Mouse (Mus musculus) Patski (cell line): ENCODE measurements around the gene Ptprm. TPM values are rescaled to one million over a fixed set of nuclear protein-coding genes. Genes with fewer than 3 reads are reported as not detected.

Source experiments
- ATAC-seq: fragments of 100-300 bp; one replicate; pipeline ENCODE4 v1.8.0; 2021
- CTCF ChIA-PET: fragments of 350-600 bp; sonication (Branson Sonifier 250); formaldehyde crosslinking; loops from one replicate; lab custom pipeline; 2022; ENCODE audit warnings: inconsistent platforms; lab: Charles Lee
- POLR2A ChIA-PET: fragments of 350-600 bp; sonication (Branson Sonifier 250); formaldehyde crosslinking; loops from one replicate; lab custom pipeline; 2022; ENCODE audit warnings: antibody characterized with exemption, inconsistent platforms; lab: Charles Lee
- DNase-seq: peaks from one replicate; pipeline ENCODE4 v3.0.0-alpha.2; 2011; ENCODE audit warnings: low read depth, low spot score
- H3K27me3 ChIP-seq: fragments of 371-371 bp; one replicate; pipeline ENCODE4 v1.5.1; 2021
- CTCF ChIP-seq: fragments of 100-300 bp; IDR thresholded peaks from one replicate; pipeline ENCODE4 v1.5.1; 2021
- in situ Hi-C: fragments of 300-500 bp; cut with MboI; formaldehyde crosslinking; loops from 3 replicates; pipeline ENCODE4 v1.11.1; 2018; ENCODE audit warnings: low pct_unique_long_range_greater_than_20kb, mixed read lengths
- polyA plus RNA-seq: library from polyadenylated mRNA; unstranded; gene quantifications from one replicate; pipeline ENCODE4 v1.2.3, GENCODE M21; 2021

Ptprm gene
- polyA plus RNA-seq, 1 experiment from 2014 or later = 43.7 TPM

DNA sequence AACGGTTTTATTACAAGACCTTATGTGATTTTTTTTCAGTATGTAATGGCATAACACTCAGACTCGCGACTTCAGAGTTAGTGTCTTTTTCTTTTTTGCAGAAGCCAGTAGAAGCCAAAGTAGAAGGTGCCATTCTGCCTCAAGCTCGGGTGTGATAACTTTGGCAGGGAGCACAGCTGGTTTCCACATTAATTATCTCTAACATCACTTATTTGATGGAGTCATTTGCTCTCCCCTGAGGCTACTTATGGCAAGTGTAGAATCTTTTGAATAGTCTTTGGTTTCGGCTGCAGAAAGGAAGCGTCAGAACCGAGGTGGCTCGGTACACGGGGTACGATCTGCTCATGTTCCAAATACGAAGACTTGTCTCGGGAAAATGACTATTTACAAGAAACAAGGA lies 620.7 kb downstream of the Ptprm start:
- no peaks in the 10 kb centered on the region for H3K27me3 ChIP-seq
- in situ Hi-C loops = no loop called here
- ATAC-seq = no peak
- ChIA-PET POLR2A (interaction anchor here (0.6 kb wide), 1 partner anchor 10 kb away, joined by 7 read pairs; no protein-coding TSS in a partner anchor), CTCF (no interaction called here)
- no peak for DNase-seq
- TF ChIP-seq CTCF = no peak

- in situ Hi-C loops = no loop called here
- ATAC-seq (no peak), DNase-seq (no peak)
- no peak for TF ChIP-seq CTCF
- H3K27me3 ChIP-seq = no peaks in the 10 kb centered on the region
- ChIA-PET CTCF (no interaction called here), POLR2A (no interaction called here)
These were observed 624.3 kb downstream of the Ptprm start for GRCm38 (mm10) chr17:66729979-66730378.

DNA sequence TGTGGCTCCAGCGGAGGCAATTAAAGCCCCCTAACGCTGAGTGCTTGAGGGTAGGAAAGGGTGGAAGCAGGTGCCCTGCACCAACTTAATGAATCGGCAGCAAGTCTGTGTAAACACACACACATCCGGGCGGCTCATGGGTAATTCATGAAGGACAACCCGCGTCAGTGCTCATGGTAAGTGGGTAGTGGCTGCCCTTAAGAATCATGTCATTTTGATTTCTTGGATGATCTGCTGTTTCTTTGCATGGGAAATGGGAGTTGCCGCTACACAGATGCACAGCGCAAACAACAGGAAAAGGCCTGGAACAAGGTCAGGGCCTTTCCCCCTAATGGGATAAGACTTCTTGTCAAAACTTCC lies 633.3 kb downstream of the Ptprm start:
- ChIA-PET POLR2A (no interaction called here), CTCF (interaction anchor here (1.1 kb wide), 1 partner anchor 15 kb away, joined by 3 read pairs; no protein-coding TSS in a partner anchor)
- in situ Hi-C loops = no loop called here
- TF ChIP-seq CTCF = no peak
- DNase-seq (no peak), ATAC-seq (no peak)
- no peaks in the 10 kb centered on the region for H3K27me3 ChIP-seq

DNA sequence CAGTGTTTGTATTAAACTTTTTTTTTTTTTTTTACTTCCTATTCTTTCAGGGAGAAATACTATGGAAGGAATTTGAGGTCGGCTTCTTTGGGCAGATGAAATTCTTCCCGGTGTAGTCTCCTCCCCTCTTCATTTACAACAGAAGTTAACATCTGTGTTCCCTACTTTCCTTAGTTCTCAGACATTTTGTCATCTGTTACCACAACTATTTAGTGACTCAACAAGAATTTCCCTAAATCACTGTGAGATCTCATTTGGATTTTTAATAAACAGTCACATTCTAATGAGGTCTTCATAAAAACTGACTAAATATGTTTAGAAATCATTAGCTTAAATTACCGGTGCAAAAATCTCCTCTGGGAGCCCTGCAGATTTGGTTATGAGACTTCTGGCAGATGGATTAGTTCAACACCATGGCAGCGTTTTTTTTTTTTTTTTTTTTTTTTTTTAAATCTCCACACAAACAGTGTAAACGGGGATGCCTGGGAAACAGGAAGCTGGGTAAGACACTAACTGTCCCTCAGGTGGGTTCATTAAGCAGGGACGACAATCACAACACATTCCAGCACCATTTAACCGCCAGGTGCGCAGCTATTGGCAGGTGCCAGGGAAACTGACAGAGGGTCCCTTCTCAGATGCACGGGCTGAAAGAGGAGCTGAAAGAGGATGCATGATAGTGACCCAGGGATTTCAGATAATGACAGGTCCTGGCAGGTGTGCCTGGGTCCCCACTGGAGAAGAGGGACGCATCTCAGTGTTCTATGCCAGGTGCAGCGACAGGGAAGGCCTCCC lies 633.9 kb downstream of the Ptprm start:
- POLR2A ChIA-PET = interaction anchor here (0.7 kb wide), 1 partner anchor 46 kb away, joined by 6 read pairs; no protein-coding TSS in a partner anchor
- no peak for TF ChIP-seq CTCF
- CTCF ChIA-PET = interaction anchor here (1.1 kb wide), 1 partner anchor 16 kb away, joined by 3 read pairs; no protein-coding TSS in a partner anchor
- H3K27me3 ChIP-seq = no peaks in the 10 kb centered on the region
- peak; percentile 88 for ATAC-seq
- peak; percentile 77 for DNase-seq
- in situ Hi-C loops = no loop called here

DNA sequence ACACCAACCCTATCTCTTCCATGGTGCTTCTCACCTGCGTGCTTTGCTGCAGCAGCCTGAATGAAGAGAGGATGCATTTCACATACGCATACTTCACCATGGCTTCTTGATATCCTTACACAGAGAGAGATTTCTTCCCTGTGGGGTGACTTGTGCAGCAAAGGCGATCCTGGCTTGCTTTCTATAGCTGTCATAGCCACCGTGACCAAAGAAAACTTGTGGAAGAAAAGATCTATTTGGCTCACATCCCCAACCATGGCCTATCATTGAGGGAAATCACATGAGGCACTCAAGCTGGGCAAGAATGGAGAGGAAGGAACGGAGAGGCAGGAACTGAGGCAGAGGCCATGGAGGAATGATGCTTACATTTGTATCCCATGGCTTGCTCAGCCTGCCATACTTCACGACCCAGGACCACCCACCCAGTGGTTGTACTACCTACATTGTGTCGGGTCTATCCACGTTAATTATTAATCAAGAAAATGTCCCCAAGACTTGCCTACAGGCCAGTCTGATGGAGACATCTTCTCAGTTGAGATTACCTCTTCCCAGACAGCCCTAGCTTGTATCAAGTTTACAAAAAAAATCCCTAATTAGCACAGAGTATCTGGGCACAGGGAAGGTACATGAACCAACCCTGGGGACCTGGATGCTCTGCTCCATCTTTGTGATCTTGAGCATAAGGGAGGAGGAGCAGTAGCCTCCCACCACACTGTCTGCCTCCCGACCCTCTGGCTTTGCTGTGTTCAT lies 641.6 kb downstream of the Ptprm start:
- in situ Hi-C loops = no loop called here
- no peak for DNase-seq
- POLR2A ChIA-PET = no interaction called here
- CTCF ChIA-PET = no interaction called here
- H3K27me3 ChIP-seq = no peaks in the 10 kb centered on the region
- TF ChIP-seq CTCF = no peak
- no peak for ATAC-seq

DNA sequence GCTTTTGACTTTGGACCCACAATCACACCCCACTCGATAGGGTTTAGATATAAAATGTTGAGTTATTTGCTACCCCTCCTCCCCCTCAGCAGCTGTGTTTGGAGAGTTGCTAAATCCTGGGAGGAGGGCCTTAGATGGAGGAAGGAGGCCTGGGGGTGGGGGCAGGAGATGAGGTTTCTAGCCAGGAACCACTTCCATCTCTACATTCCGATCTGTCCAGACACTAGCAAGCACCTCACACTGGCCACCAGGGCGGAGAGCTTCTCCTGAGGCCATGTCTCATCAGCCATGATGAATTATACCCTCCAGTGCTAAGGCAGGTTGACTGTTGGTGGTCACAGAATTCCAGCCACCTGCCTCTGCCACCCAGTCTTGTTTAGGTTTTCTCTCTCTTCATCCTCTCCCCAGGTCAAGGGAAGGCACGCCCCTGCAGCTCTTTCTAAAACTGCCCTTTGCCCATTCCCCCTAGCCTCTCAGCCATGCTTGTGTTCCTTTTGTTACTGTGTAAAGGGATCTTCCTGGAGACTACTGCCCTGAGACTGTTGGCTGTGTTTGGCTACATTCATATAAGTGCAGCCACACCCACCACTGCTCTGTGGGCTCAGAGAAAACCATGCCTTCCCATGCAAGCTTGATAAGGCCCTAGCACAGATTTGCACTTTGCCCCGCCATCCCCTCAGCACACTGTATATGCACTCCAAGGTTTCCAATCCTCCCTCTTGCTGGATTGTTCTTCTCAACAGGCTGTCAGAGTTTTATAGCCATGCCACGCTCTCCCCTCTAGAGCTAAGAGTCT lies 642.8 kb downstream of the Ptprm start:
- ATAC-seq (no peak), DNase-seq (no peak)
- ChIA-PET POLR2A (no interaction called here), CTCF (interaction anchor here (1.6 kb wide), 1 partner anchor 31 kb away, joined by 5 read pairs; no protein-coding TSS in a partner anchor)
- in situ Hi-C loops = no loop called here
- no peaks in the 10 kb centered on the region for H3K27me3 ChIP-seq
- TF ChIP-seq CTCF = no peak

- H3K27me3 ChIP-seq = no peaks in the 10 kb centered on the region
- no peak for TF ChIP-seq CTCF
- DNase-seq = no peak
- CTCF ChIA-PET = interaction anchor here (1.6 kb wide), 1 partner anchor 30 kb away, joined by 5 read pairs; no protein-coding TSS in a partner anchor
- no peak for ATAC-seq
- in situ Hi-C loops = no loop called here
- POLR2A ChIA-PET = no interaction called here
These were observed 643.7 kb downstream of the Ptprm start for GRCm38 (mm10) chr17:66710568-66710967.

DNA sequence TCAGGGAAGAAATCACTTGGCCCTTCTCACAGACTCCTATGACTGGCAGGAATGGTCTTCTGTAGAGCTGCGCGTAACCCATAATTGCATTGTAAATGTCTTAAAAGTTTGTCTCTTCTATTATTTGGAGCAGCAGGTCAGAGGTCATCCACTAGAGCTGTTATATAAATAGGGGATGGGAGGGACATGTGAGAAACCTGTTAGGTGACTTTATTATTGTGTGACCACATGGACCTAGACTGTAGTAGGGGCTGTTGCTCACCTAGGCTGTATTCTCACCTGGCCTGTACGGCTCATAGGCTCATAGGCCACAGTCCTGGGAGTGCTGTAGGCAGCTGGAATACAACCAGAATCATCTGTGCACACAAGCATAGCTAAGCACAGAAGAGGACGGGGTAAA lies 645.5 kb downstream of the Ptprm start:
- no peaks in the 10 kb centered on the region for H3K27me3 ChIP-seq
- no peak for ATAC-seq
- no peak for DNase-seq
- no peak for TF ChIP-seq CTCF
- POLR2A ChIA-PET = no interaction called here
- in situ Hi-C loops = no loop called here
- CTCF ChIA-PET = no interaction called here

DNA sequence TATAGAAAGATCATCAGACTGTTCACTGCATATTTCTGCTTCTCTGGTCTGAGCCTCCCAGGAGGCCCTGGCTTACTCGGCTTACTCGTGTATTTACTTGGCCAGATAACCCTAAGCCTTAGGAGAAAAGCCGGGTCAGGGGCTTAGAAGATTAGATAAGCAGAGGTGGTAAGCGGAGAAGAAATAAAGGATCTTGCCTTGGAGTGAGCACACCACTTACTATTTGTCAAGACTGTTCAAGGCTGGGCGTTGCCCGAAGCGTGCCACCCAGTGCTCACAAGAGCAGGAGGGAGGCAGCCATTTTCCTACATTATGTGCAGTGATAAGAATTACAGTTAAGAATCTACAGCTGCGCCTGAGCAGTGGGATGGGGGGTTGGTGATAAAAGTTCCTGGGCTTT lies 646.6 kb downstream of the Ptprm start:
- CTCF ChIA-PET = no interaction called here
- no peak for ATAC-seq
- POLR2A ChIA-PET = no interaction called here

DNA sequence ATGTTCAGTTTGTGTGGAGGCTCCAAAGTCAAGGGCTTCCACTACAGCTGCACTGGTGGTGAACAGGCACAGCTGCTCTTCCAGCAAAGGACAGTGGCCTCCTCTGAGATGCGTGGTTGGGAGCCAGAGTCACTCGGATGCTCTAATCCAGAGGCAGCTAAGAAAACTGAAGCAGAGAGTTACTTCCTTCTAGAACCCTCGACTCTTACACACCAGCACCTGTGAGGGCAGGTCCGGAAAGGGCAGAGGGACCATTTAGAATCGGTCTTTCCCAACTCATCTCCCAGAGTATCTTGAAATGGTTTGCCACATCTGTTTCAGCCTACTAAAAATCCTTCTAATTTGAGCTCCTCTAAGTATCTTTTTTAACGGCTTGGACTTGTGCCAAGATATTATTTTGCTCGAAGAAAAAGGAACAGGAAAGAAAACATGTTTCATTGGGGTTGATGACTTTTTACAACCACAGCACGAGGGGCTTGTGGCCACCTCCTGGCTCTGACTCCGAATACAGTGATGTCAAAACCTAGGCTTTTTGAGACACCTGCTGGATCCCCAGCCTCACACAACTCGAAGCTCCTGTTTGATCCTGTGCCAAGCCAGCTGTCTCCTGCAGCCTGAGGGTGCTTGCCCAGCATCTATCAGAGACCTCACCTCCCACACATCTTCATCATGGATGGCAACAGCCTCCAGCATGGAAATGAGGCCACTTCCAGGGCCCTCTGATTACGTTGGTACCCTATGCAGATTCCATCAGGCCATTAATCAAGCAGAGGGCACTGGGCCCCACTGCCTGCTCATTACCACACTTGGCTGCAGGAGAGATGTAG lies 652.7 kb downstream of the Ptprm start:
- peak; percentile 33 for DNase-seq

More for the DNA sequence above, 646.6 kb downstream of the Ptprm start:
- in situ Hi-C loops = no loop called here
- TF ChIP-seq CTCF = no peak
- H3K27me3 ChIP-seq = no peaks in the 10 kb centered on the region
- DNase-seq = no peak

More for the DNA sequence above, 652.7 kb downstream of the Ptprm start:
- TF ChIP-seq CTCF = no peak
- CTCF ChIA-PET = no interaction called here
- in situ Hi-C loops = no loop called here
- no peaks in the 10 kb centered on the region for H3K27me3 ChIP-seq
- peak; percentile 26 for ATAC-seq
- POLR2A ChIA-PET = no interaction called here
